Comparison of ENCODE assay signal across 2 mouse cellular contexts in genomic region chr2:155308936-155309592, GRCm38 (mm10).
TF ChIP-seq lines count a peak whose summit lies in the region.

No protein-coding gene starts in this region.

TF ChIP-seq in CH12.LX, 34 proteins besides CTCF, POLR2A, EP300 and RAD21:
- TF ChIP-seq MEF2A (IDR thresholded peaks at IDR 0.05; ENCODE audit: borderline replicate concordance, low read depth, low read length), result no peak
- no peak for TF ChIP-seq ZC3H11A (IDR thresholded peaks at IDR 0.05; ENCODE audit: low read depth, low read length)
- no peak for TF ChIP-seq KAT2A (IDR thresholded peaks at IDR 0.05; ENCODE audit: insufficient replicate concordance, low read length)
- no peak for TF ChIP-seq SIN3A (IDR thresholded peaks at IDR 0.05; ENCODE audit: low read length)
- no peak for TF ChIP-seq NELFE (IDR thresholded peaks at IDR 0.05; ENCODE audit: low read depth, low read length)
- TF ChIP-seq CHD1 (IDR thresholded peaks at IDR 0.05; ENCODE audit: low read depth, low read length), result no peak
- no peak for TF ChIP-seq MAZ (IDR thresholded peaks at IDR 0.05; ENCODE audit: low read depth, low read length)
- no peak for TF ChIP-seq ETS1 (conservative IDR thresholded peaks at IDR 0.05; ENCODE audit: low read depth, low read length)
- TF ChIP-seq ZMIZ1 (IDR thresholded peaks at IDR 0.05; ENCODE audit: low read depth, low read length), result no peak
- TF ChIP-seq BHLHE40 (IDR thresholded peaks at IDR 0.05; ENCODE audit: low read depth, low read length), result no peak
TF ChIP-seq in CH12.LX: peak in this region for 0.

TF ChIP-seq in MEL, 35 proteins besides CTCF, POLR2A, EP300 and RAD21:
- TF ChIP-seq E2F4 (IDR thresholded peaks at IDR 0.05; ENCODE audit: borderline replicate concordance, low read depth, low read length) (no peak), ETS1 (IDR thresholded peaks at IDR 0.05; ENCODE audit: low read depth, low read length) (0 out of 2 replicates have a peak, but pooled peaks have one; percentile 53)
